Mouse (Mus musculus) adrenal gland (tissue): ENCODE data around the gene Cbx7.

Experiments
- intact Hi-C: fragments of 180-260 bp; cut with DNase I; formaldehyde crosslinking; loops from one replicate; pipeline ENCODE4 v1.15.1; 2025

The Cbx7 gene

DNA sequence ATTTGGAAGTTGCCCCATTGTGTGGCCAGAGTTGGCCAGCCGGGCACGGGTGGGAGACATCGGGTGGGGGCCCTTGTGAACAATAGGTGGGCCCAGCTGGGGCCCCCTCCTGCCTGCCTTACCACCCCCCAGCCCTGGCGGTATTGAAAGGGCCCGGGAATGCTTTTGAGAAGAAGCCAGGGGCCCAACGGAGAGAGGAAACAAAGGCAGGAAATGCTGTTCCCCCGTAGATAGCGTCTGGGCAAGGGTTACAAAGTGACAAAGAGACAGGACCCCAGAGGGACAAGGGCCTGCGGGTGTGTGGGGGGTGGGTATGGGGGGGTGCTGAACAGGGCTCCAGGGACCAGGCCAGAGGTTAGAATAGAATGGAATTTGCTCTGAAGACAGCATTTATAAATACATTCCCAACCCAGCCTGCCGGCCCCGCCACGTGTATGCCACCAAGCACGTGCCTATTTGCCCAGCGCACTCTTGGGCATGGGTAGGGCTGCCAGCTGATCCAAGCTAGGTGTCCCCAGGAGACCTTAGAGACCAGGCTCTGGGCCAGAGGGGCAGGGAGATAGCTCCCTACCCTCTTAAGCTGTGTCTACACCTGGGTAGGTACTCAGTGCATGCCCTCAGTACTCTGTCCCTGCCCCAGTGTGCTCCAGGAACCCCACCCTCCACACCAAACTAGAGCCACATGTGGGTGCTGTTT lies 33.9 kb upstream of the Cbx7 start:
- intact Hi-C loops = loop anchor here (5.0 kb wide), 1 partner anchor 68 kb away; no protein-coding TSS in a partner anchor

DNA sequence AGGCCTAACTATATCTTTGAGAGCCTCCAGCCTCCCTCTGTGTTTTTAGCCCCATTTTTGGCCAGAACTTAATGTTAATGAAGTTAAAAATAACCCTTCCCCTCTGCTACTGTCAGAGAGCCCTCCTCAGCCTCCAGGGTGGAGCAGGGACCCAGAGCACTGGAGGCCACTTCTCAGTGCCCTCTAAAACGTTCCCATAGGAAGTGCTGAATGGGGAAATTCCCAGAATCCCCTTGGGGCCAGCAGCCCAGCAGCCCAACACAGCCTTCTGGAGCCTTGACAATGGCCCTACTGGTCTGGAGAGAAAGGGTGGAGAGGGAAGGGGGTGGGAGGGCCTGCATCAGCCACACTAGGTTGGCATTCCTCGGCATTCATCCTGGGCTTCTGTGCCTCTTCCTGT lies 32.7 kb upstream of the Cbx7 start:
- intact Hi-C loops = no loop called here

DNA sequence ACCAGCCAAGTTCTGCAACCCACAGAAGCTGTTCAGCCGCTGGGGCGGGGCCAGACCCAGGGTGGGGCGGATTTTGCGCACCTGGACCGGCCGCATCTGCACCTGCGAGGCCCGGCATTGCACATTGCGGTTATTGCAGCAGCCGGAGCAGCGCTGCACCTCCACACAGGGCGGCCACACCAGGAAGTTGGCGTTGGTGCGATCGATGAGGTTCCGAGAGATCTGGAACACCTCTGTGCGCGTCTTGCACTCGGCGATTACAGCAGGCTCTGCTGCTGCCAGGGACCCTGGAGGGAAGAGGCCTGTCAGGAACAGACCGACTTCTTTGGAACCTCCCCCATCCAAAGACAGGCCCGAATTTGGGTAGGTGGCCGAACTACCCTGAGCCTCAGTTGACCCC lies 30.7 kb upstream of the Cbx7 start:
- intact Hi-C loops = no loop called here

DNA sequence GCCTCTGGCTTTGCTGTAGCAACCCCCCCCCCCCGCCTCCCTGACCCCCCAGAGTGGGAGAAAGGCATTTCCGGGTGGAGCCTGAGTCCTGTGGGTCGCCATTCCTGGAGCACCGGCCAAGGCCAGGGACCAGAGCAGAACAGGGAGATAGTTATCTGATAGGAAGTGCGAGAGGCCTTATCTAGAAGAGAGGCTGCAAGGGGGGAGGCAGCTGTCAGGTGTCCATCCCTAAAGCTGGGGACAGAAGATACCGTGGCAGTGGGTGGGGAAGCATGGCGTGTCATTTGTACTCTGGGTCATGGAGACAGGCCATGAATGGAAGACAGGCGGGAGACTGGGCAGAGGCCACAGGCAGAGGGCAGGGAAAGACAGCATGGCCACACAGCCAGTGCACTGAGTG lies 29.8 kb upstream of the Cbx7 start:
- intact Hi-C loops = no loop called here

DNA sequence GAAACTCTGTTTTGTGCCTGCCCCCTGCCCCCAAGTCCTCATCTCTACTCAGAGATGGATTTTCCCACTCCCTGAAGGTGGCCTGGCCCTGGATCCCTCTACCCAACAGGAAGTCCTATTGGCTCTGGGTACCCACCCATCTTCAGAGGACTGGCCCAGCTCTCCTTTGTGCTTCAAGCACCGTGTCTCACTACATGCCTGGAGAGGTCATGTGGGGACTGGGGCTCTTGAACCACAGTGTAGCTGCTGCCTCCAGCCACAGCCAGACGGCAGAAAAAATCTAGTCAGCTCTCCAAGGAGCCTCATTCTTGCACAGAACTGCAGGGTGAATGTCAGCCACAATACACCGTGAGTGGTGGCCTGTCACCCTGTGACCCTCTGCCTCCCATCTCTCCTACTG lies 27.1 kb upstream of the Cbx7 start:
- intact Hi-C loops = no loop called here

DNA sequence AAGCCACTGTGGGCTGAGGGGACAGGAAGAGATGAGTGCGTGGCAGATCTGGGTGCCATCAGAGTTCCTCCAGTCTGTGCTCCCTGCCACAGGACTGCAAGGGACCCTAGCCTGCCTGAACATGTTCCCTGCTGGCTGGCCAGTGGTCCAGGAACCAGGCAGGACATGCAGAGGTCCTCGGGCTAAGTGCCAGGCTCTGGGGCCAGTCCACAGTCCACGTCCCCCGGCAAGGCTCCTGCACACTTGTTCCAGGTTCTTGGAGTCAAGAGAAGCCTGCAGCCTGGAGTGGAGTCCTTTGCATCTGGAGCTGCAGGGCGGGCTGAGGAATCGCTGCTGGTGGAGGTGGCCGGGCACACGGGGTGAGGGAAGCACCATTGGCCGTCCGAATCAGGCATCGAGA lies 25.9 kb upstream of the Cbx7 start:
- intact Hi-C loops = no loop called here

DNA sequence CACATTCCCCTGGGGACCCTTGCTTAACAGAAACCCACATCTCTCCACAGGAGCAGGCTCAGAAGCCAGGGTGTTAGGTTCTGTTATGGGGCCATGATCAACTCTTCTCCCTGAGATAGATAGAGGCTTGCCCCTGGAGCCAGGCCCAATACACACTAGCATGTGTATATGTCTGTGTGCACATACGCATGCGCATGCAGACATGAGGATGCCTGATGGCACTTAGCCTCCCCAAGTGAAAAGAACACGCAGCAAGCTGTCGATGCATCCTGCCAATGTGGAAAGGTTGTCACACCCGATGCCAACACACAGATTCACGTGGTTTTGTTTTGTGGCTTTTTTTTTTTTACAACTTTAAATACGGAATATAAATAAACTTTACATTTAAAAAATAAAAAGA lies 24.6 kb upstream of the Cbx7 start:
- intact Hi-C loops = loop anchor here (2.0 kb wide), 1 partner anchor 41 kb away; no protein-coding TSS in a partner anchor

DNA sequence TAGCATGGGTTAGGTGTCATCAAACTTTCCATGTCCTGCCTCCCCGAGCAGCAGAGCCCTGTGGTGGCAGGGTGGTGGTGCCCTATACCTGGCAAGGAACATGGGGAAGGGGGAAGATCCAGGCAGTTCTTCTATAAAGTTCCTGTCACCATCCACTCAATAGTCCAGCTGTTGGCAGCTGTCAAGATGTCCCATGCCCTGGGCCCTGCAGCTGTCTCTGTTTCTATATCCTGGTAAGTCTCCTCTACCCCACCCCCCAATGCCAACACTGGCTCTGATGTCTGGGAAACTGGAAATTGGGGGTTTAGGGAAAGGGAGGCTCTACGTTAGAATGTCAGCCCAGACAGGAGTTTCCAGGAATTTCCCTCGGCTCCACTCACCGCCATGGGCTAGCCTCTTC lies 23.6 kb upstream of the Cbx7 start:
- intact Hi-C loops = loop anchor here (2.0 kb wide), 1 partner anchor 40 kb away; no protein-coding TSS in a partner anchor

DNA sequence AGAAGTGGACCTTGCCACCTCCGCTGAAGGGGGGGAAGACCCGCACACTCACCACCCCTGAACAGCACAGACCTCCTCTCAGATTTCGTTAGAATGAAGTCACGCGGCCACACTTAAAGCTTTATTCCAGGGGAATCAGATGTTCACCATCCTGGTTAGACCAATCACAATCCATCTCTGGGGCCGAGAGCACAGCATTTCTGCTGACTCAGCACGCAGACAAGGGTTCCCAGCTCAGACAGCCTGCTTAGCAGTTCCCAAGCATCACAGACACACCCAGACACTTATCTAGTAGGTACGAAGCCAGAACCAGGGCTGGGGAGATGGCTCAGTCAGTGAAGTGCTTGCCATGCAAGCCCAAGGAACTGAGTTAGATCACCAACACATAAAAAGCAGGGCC lies 15.3 kb upstream of the Cbx7 start:
- intact Hi-C loops = no loop called here

DNA sequence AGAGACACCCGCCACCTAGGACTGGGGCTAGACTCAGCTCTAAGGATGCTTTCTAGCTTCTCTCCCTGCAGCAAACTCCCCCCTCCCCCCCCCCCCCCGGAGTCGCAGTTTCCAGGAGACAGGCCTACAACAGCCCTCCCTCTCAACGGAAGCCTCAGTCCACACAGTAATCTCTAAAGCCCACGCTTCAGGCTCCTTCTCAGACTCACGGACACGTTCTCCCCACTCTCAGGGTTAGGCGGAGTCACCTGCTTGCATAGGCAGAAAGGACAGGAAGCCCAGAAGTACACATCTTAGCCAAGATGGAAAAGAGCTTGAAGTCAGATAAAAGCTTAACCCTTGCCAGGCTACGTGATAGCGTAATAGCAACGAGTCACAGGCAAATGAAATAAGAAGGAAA lies 14.6 kb upstream of the Cbx7 start:
- intact Hi-C loops = no loop called here

DNA sequence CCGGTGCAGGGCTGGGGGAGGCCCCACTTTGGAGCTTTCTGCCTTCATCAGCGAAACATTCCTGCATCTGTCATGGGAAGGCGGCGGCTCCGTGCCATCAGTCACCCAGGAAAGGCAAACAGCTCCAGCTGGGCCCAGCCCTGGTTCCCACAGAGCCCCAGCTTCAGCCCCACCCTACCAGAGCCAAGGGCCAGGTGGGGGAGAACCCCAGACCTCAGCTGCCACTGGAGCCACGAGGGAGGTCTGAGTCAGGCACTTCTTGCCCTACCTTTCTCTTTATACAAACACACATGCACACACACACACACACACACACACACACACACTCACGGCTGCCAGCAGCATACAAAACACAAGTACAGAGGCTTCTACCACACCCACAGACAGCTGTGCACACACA lies 13.2 kb upstream of the Cbx7 start:
- intact Hi-C loops = no loop called here

DNA sequence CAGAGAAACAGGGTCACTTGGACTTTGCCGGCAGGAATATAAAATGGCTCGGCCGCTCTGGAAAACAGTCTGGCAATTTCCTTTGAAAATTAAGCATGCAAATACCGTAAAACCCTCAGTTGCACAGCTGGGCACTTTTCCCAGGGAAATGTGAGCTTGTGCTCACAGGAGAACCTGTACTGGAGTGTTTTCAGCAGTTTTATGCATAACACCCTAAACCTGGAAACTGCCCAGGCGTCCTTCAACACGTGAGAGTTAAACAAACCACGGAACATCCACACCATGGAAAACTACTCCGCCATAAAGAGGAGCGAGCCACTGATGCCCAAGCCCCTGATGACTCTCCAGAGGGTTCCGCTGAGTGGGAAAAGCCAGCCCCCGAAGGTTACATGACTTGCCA lies 9.8 kb upstream of the Cbx7 start:
- intact Hi-C loops = no loop called here

DNA sequence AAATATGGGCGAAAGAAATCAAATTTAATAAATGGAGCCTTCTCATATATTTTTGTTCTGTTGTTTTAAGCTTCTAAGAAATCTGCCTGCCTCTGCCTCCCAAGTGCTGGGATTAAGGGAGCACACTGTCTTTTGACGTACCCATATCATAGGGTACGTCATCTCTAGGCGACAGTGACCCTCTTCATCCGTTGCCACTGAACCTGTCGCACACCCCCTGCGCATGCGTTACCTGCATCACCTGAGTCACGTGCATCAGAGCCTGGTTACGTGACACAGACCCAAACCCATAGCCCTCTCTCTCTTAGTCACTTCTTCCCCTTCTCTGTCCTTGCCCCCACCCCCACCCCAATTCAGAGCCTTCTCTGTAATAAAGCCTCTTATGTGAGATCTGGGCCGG lies 1.3 kb upstream of the Cbx7 start:
- intact Hi-C loops = no loop called here

DNA sequence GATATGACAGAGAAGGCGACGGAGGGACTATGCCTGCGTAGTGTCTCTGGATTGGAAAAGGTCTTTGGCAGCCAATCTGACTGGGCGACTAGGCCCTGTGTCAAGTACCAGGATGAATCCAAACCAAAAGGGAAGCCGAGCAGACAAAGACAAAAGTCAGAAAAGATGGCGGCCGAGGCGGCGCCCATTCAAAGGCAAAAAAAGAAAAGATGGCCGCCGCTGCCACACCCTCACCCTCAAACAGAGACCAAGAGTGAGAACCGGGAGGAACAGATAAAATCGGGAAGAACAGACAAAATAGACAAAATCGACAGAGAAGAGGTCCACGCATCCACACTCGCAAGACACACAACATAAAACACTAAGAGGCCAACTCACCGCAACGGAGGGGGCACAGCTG lies 428 bp downstream of the Cbx7 start:
- intact Hi-C loops = no loop called here

DNA sequence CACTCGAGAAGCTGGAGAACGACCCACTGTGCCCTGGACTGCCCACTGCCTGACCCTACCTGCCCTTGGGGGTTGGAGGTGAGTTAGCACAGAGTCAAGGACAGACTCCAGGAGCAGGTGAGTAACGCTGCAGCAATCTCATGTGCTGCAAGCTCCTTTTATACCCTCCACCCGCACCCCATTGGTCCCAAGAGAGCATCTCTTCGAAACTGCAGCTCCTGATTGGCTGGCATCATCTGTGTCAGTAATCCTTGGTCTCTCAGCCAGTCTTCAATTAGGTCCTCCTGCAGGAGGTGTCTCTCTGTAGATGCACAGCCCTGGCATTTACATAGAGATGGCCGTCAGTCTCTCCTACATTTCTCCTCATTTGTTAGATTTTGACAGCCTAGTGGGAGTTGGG lies 3.6 kb downstream of the Cbx7 start:
- intact Hi-C loops = no loop called here

DNA sequence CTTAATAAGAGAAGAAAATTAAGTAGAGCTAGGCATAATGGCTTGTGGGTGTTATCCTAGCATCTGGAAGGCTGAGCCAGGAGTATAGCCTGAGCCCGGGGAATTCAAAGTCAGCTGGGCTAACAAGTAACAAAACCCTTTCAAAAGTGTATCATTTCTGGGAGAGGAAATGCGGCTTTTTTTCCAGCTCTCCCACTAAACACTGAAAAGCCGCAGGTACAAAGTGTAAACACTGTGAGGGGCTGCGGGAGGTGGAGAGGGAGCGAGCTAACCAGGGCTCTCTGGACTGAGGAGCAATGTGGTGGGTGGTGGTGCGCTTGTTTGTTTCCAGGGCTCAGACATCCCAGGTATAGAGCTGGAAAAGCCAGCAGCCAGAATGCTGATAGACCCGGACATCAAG lies 6.5 kb downstream of the Cbx7 start:
- intact Hi-C loops = no loop called here

DNA sequence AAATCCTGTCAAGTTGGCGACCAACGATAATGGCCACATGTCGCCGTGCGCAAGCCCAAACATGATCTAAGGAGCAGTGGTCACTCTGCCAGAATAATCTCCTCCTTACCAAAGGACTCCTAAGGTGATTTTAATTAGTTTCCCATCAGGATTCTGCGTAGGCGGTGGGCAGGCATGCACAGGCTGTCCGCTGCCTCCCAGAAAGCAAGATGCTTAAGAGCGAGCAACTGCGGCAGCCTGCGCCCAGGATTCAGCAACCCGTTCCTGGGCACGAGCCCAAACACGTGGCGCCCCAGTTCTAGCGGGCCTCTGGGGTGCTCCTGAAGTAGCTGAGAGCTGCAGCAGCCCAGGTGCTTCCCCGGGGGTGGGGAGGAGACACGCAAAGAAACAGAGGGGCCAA lies 8.3 kb downstream of the Cbx7 start:
- intact Hi-C loops = no loop called here

DNA sequence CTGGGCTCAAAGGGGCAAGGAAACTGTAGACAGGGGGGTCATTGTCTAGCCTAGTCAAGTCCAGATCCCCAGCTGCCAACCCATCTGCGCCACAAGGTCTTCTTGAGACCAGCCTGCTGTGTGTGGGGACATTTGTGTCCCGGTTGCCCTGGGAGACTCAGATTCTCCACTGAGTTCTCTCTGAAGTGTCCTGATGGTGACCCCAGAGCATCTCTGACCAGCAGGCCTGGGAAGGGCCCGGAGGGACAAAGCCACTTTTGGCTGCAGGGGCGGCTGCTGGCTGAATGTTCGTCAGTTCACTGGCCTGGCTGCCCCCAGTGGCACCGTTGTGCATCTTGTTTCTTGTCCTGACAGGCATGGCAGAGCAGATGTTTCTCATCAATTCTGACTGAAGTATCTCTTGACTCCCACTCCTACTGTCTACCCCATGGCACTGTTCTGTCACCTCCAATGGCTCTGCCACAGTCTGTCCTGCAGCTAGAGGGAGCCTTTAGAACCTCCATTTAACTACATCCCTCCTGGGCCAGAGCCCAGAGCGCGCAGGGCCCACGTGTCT lies 9.5 kb downstream of the Cbx7 start:
- intact Hi-C loops = no loop called here

DNA sequence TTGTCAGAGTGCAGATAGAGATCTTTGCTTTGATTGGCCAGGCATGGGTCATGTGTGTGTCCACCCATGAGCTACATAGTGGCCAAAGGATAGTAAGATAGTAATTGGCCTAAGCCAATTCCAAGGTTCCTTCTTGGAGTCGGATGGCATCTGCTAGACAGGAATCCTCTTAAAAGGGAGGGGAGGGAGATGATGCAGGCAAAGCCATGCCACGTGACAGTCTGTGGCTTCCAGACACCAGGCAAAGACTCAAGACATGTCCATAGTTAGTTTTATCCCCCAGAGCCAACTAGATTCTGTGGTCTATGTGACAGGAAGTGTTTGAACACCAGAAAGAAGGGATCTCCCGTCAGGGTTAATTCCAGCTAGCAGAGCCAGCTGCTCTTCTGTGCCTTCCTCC lies 12.5 kb downstream of the Cbx7 start:
- intact Hi-C loops = no loop called here

DNA sequence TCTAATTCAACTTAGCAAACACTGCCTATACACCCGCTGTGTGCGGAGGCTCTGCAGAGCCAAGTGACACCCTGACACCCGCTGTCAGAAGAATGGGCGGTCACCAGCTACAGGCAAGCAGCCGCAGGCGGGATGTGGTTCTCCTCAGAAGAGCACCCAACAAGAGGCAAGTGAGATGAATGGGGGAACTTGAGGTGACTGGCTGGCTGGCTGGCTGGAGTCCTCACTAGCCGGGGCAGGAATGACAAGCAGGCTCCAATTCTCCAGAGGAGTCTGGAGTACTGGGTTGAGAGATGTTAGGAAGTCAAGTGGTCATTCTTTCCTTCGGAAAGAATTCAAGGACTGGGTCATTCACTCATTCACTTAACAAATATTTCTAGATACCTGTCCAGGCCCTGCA lies 14.4 kb downstream of the Cbx7 start:
- intact Hi-C loops = no loop called here

DNA sequence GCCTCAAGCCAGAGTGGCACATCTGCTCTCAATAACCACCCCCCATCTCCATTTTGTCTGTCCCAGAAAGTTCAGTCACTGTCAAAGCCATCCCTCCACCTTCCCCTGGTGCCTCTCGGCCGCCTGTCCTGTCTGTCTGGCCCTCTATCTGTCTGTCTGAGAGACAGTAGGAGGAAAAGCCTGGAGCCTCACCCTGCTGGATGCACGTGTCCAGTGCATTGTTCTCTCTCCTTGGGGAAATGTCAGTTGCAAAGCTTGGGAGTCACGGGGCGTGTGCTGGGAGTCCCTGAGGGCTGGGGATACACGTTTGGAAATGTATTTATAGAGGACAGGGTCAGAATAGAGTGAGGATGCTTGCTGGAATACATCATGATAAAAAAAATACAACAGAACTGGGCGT lies 17.4 kb downstream of the Cbx7 start:
- intact Hi-C loops = no loop called here

DNA sequence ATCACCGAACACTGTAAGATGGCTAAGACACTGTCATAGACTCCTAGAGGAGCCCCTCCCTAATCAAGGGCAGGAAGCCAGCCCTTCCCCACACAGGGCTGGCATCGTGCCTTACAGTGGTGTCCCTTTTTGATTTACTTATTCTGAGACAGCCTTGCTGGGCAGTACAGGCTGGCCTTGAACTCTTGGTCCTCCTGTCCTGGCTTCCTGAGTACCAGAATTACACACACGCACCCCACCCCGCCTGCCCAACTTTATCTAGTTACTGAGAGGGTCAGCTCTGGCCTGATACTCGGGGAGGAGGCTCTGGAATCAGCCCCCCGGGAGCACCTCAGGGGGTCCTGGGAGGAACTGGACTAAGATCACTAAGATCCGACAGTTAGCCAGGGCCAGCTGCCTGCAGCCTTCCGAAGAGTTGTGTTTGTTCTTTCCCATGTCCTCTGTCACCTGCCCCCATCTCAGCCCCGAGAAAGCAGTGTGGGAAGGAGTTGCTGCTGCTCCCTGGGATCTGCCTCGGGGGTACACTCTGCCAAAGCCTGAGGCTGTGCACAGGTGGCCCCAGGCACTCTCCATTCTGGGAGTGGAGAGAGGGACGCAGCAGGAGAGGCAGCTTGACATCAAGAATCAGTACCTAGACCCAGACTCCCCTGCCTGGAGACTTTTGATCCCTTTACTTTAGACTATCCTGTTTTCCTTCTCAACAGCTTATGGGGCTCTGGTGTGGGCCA lies 18.3 kb downstream of the Cbx7 start:
- intact Hi-C loops = no loop called here
